Mouse (Mus musculus): Measurements from ENCODE around the gene Hao2.
A peak's percentile ranks its signal among the peaks of the same experiment; 100 is the strongest.

Hao2 gene

GRCm38 (mm10) chr3:98893057-98893772 is at the start of gene Hao2:
Gene Hao2, minus strand, starts transcription at chr3:98893239.
- DNase-seq (ENCODE audit: low read depth, low spot score): no peak

- DNase-seq (ENCODE audit: low read depth, low spot score): no peak
These were observed 48.6 kb upstream of the Hao2 start for GRCm38 (mm10) chr3:98941601-98942000.

- no peak for DNase-seq (ENCODE audit: low read depth, low spot score)
These were observed 48.1 kb upstream of the Hao2 start for GRCm38 (mm10) chr3:98941066-98941551.

GRCm38 (mm10) chr3:98940225-98940624 is 47.2 kb upstream of the Hao2 start:
- DNase-seq (ENCODE audit: low read depth, low spot score): no peak

- no peak for DNase-seq (ENCODE audit: low read depth, low spot score)
These were observed 43.4 kb upstream of the Hao2 start for GRCm38 (mm10) chr3:98936446-98936845.

DNA sequence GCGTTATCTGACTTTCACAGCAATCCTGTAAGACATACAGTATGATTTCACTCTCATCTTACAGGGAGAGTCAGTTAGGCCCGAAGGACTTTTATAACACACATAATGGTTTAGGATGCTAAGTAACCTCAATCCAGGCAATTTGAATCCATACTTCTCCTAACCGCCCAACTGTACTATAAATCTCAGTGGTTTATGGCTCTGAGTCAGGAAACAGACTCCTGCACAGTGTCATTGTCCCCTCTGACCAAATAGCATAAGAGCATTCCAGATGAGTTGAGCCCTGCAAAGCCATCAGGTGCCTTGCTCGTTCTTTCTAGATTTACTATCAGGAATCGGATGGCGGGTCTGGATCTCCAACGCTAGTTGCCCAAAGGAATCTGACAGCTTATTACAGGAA is 41.6 kb upstream of the Hao2 start:
- no peak for DNase-seq (ENCODE audit: low read depth, low spot score)

DNA sequence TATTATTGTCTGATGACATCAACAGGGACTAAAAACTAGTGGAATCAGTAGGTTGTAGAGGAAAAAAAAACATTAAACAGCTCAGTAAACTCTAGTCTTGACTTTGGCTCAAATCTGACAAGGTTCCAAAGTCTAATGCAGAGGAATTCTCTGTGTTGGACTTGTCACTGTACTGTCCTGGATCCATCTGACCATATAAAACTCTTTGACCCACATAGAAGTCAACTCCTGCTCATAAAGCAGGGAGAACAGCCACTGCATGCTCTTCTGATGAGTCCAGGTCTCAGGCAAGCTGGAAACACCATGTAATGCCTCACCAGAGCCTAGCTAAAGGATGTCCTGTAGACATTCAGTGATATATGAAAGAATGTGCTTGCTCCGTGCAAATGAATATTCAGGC is 41.0 kb upstream of the Hao2 start:
- DNase-seq (ENCODE audit: low read depth, low spot score): no peak

GRCm38 (mm10) chr3:98932421-98932820 is 39.4 kb upstream of the Hao2 start:
- no peak for DNase-seq (ENCODE audit: low read depth, low spot score)

DNA sequence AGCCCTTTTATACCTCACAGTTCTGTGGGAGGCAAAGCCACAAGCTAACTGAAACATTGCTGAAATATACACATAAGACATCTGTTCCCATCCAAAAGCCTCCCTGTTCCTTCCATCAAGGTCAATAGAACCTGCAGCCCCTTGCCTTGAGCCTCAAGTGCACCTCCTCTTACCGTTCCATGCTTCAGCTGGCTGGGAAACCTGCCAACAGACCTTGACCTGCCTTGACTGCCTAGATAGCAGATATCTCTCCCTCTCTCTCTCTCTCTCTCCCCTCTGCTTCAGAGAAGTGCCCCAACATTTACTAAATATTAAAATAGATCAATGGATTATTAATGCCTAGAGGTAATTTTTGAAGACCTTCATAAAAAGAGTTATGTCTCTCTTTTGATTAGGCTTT is 38.8 kb upstream of the Hao2 start:
- no peak for DNase-seq (ENCODE audit: low read depth, low spot score)

DNA sequence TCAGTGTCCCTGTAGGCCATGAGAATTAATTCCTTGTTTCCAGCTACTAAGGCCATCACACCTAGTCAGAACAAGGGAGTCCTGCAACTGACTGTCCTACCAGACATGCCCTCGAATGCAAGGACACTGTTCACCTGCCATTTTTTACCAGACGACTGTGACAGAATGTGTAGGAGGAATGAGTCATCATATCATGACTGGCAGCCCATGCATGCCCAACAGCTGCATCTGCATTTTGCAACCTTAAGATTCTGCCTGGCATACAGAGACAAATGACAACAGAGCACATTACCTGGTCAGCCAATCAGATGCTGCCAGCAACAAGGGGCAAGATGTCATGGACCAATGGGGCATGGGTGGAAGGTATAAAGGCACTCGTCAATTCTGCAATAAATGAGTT is 27.4 kb upstream of the Hao2 start:
- no peak for DNase-seq (ENCODE audit: low read depth, low spot score)

- DNase-seq (ENCODE audit: low read depth, low spot score): no peak
These were observed 24.2 kb upstream of the Hao2 start for GRCm38 (mm10) chr3:98917260-98917659.

DNA sequence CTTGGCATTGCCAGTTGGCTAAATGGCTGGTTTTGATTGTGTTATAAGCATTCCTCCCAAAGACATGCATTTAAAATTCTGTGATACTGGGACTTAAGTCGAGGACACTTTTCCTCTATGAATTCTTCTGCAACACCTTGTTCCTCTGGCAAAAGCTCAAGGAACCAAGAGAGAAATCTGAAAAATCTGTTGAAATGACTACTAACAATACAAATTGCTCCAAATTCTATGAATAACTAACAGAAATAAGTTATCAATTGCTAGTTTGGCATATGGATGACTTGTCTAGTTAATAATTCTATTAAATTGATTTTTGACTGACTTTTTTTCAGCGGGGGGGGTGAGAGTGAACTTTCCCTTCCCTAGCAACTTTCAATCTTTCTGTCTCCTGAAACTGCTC is 23.8 kb upstream of the Hao2 start:
- no peak for DNase-seq (ENCODE audit: low read depth, low spot score)

DNA sequence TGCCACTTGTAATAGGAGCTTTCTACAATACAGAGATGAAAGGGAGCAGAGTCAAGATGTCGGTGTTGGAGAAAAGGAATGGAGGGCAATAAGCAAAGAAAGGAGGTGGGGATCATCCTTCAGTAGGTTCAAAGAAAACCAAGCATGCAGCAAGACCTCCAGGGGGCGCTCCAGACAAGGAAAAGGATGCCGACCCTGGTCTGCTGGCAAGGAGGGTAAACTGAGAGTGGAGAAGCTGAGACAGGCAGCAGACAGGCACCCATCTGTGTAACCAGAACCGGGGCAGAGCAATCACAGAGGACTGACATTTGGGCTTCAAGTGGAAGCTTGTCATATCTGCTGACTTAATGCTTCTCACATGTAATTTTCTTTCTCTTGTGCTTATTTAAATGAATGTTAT is 22.6 kb upstream of the Hao2 start:
- DNase-seq (ENCODE audit: low read depth, low spot score): peak; percentile 2

GRCm38 (mm10) chr3:98913591-98913990 is 20.6 kb upstream of the Hao2 start:
- no peak for DNase-seq (ENCODE audit: low read depth, low spot score)

DNA sequence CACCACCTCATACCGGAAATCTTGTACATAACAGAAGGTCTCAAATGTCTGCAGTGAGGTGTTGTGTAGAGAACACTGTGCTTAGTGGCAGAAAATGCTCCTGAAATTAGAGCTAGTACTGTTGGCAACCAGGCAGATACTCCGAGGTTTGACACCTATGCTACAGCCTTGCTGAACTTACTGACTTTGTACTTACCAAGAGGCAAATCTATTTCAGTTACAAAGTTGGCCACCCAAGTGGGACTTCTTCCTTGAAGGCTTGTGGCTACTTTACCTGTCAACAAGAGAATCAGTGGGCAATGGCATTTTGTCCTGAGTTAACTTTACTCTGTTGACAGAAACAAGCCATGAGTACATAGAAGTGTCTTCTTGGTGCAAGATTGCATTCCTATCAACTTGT is 4.6 kb upstream of the Hao2 start:
- DNase-seq (ENCODE audit: low read depth, low spot score): no peak

- no peak for DNase-seq (ENCODE audit: low read depth, low spot score)
These were observed 2.1 kb upstream of the Hao2 start for GRCm38 (mm10) chr3:98895071-98895601.

- DNase-seq (ENCODE audit: low read depth, low spot score): no peak
These were observed 2.6 kb downstream of the Hao2 start for GRCm38 (mm10) chr3:98890430-98890829.

DNA sequence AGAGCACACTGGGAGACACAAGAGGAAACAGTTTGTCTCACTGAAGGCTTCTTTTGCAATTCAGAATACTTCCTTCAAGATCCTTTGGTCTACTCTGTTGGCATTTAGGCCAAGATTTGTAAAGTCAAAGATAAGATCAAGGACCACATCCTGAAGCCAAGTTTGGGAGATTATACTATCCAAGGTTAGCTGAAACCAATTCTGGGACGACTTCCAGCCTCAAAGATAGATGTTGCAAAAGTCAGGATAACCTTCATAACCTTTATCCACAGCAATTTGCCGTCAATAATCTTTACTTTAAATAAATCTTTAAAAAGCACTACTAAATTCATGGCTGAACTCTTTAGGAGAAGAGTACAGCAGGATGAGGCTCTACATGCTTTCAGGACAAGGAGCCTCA is 4.8 kb downstream of the Hao2 start:
- DNase-seq (ENCODE audit: low read depth, low spot score): no peak

DNA sequence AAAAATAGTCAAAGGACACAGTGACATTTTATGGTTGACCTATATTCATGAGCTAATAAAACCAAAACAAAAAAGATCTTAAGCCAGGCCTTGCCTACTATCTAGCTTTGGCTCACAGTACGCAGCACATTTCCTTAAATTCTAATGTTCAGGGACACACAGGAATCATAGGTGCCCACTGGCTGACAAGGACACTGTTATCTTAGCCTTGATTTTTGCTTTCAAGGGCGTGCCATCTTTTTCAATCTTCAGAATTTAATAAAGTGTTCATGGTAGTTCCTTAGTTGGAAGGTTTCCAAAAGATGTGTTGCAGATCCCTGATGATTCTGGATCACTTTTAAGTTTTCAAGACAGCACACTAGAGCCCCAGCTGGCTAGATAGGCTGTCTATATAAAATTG is 12.2 kb downstream of the Hao2 start:
- DNase-seq (ENCODE audit: low read depth, low spot score): no peak

DNA sequence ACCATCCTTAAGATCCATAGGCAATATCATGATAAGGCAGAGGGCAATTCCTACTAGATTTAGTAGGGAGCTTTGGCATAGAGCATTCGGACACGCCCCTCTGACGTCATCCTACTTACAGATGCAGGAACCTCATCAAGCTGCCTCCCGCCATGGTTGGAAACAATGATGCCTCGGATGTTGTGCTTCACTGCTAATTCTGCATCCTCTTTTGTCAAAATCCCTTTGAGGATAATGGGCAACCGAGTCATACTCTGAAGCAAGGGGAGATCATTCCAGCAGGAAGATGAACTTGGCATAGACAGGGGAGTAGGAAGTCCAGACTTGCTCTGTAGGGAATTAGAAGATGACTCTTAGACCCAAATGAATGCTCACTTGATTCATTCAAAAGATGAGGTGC is 12.8 kb downstream of the Hao2 start:
- peak; percentile 38 for DNase-seq (ENCODE audit: low read depth, low spot score)

- no peak for DNase-seq (ENCODE audit: low read depth, low spot score)
These were observed 24.8 kb downstream of the Hao2 start for GRCm38 (mm10) chr3:98868219-98868618.

GRCm38 (mm10) chr3:98862800-98863199 is 30.2 kb downstream of the Hao2 start:
- DNase-seq (ENCODE audit: low read depth, low spot score): no peak

GRCm38 (mm10) chr3:98859576-98859975 is 33.5 kb downstream of the Hao2 start, which contains the start of gene Hsd3b1:
Gene Hsd3b1, minus strand, starts transcription at chr3:98859794.
- no peak for DNase-seq (ENCODE audit: low read depth, low spot score)

- no peak for DNase-seq (ENCODE audit: low read depth, low spot score)
These were observed 35.0 kb downstream of the Hao2 start for GRCm38 (mm10) chr3:98858051-98858450.
